Mouse (Mus musculus) hindbrain, postnatal 0 days (tissue): Measurements from ENCODE around the gene Ppp1r12b. TPM values are rescaled to one million over a fixed set of nuclear protein-coding genes. Genes with fewer than 3 reads are reported as not detected.

Source experiments
- ATAC-seq: fragments of 200-750 bp; cut with Nextera tagmentation; 2 replicates; pipeline ENCODE4 v1.8.0; 2017; ENCODE audit warnings: mild to moderate bottlenecking, moderate TSS enrichment, moderate library complexity
- DNase-seq: peaks from one replicate; pipeline ENCODE4 v3.0.0-alpha.2; 2015; ENCODE audit warnings: low spot score
- H3K27ac ChIP-seq: fragments of 300-500 bp; sonication (generic); 2 replicates; pipeline ENCODE4 v1.5.1; 2014; ENCODE audit warnings: mild to moderate bottlenecking
- H3K27me3 ChIP-seq: fragments of 300-500 bp; sonication (generic); 2 replicates; pipeline ENCODE4 v1.6.1; 2014; ENCODE audit warnings: low read length, mixed read lengths; ENCODE audit not compliant: insufficient read depth
- H3K36me3 ChIP-seq: fragments of 300-500 bp; sonication (generic); 2 replicates; pipeline ENCODE4 v1.6.1; 2014; ENCODE audit warnings: low read length, mixed read lengths; ENCODE audit not compliant: insufficient read depth
- H3K4me1 ChIP-seq: fragments of 300-500 bp; sonication (generic); 2 replicates; pipeline ENCODE4 v1.6.1; 2014; ENCODE audit warnings: antibody characterized with exemption, low read length, mixed read lengths; ENCODE audit not compliant: insufficient read depth
- H3K4me2 ChIP-seq: fragments of 300-500 bp; sonication (generic); 2 replicates; pipeline ENCODE4 v1.6.1; 2014; ENCODE audit warnings: low read depth, mild to moderate bottlenecking, low read length, moderate library complexity, mixed read lengths
- H3K4me3 ChIP-seq: fragments of 300-500 bp; sonication (generic); 2 replicates; pipeline ENCODE4 v1.5.1; 2014; ENCODE audit warnings: low read length
- H3K9ac ChIP-seq: fragments of 300-500 bp; sonication (generic); replicated peaks from 2 replicates; pipeline ENCODE4 v1.6.1; 2014; ENCODE audit warnings: mild to moderate bottlenecking, low read length, moderate library complexity, mixed read lengths
- H3K9me3 ChIP-seq: fragments of 300-500 bp; sonication (generic); 2 replicates; pipeline ENCODE4 v1.6.1; 2016; ENCODE audit warnings: low read length, mixed read lengths
- CTCF ChIP-seq: IDR thresholded peaks from 2 replicates; pipeline ENCODE4 v1.5.1; 2016; ENCODE audit warnings: antibody characterized with exemption, control low read depth, low read depth
- WGBS: fragments of 180-500 bp; shearing (Covaris S2); extraction: QIAGEN DNeasy Blood & Tissue Kit; methylation state at CpG from one replicate; pipeline ENCODE4 v1.1.7; 2014; 5-methylcytosine and 5-hydroxymethylcytosine counted together
- polyA plus RNA-seq: library from polyadenylated mRNA; unstranded; fragments of >200 nt; fragmentation: Nextera tagmentation; extraction: Ambion mirVana; gene quantifications from 2 replicates; pipeline ENCODE4 v1.2.1, GENCODE M21; 2015
- total RNA-seq: library from RNA; depleted of rRNA; stranded (reverse); fragments of >200 nt; gene quantifications from 2 replicates; pipeline ENCODE4 v1.2.3, GENCODE M21; 2014

The Ppp1r12b gene
- total and polyA plus RNA-seq, 2 experiments from 2014 or later: 12.9 to 26.6 TPM

GRCm38 (mm10) chr1:134965430-134965829 lies 9.7 kb upstream of the Ppp1r12b start:
- Histone ChIP-seq H3K9me3 (no peaks in the 10 kb centered on the region), H3K27me3 (no peaks in the 10 kb centered on the region), H3K4me2 (no peak overlapping the region), H3K27ac (no peak overlapping the region), H3K4me3 (no peak overlapping the region), H3K4me1 (no peaks in the 10 kb centered on the region), H3K36me3 (no peaks in the 10 kb centered on the region), H3K9ac (no peak overlapping the region)
- WGBS: 93% methylated on average over 2 of the region's 2 CpGs
- DNase-seq: no peak
- no peak for ATAC-seq
- no peak for TF ChIP-seq CTCF

- H3K9me3 ChIP-seq: no peaks in the 10 kb centered on the region
- 2% methylated on average over 11 of the region's 11 CpGs for WGBS
- no peak for ATAC-seq
- H3K4me1 ChIP-seq: no peaks in the 10 kb centered on the region
- no peak overlapping the region for H3K27ac ChIP-seq
- H3K4me3 ChIP-seq: peak overlapping the region; percentile 72
- no peaks in the 10 kb centered on the region for H3K36me3 ChIP-seq
- peak; percentile 24 for DNase-seq
- no peaks in the 10 kb centered on the region for H3K27me3 ChIP-seq
- peak overlapping the region; percentile 51 for H3K9ac ChIP-seq
- peak overlapping the region; percentile 84 for H3K4me2 ChIP-seq
- TF ChIP-seq CTCF: peak; percentile 44
These were observed 7.1 kb upstream of the Ppp1r12b start for GRCm38 (mm10) chr1:134962821-134963220.

- TF ChIP-seq CTCF: 0 out of 2 replicates have a peak, but pooled peaks have one; percentile 11
- no peaks in the 10 kb centered on the region for H3K9me3 ChIP-seq
- DNase-seq (peak; percentile 97), ATAC-seq (peak; percentile 100)
- H3K4me1 ChIP-seq: no peaks in the 10 kb centered on the region
- peak within 1 kb of the TSS; percentile 51 for H3K9ac ChIP-seq
- no peaks in the 10 kb centered on the region for H3K36me3 ChIP-seq
- H3K4me2 ChIP-seq: peak within 1 kb of the TSS; percentile 84
- H3K27ac ChIP-seq: no peak within 1 kb of the TSS
- WGBS: 3% methylated on average over 50 of the region's 50 CpGs
- H3K27me3 ChIP-seq: no peaks in the 10 kb centered on the region
- H3K4me3 ChIP-seq: peak within 1 kb of the TSS; percentile 72
These were observed 6.5 kb upstream of the Ppp1r12b start, which contains the start of gene Ube2t for GRCm38 (mm10) chr1:134962053-134962803. Gene Ube2t, plus strand, starts transcription at chr1:134962565.

GRCm38 (mm10) chr1:134960634-134961033 lies 4.9 kb upstream of the Ppp1r12b start:
- Histone ChIP-seq H3K9ac (no peak overlapping the region), H3K27me3 (no peaks in the 10 kb centered on the region), H3K4me2 (no peak overlapping the region), H3K4me1 (no peaks in the 10 kb centered on the region), H3K27ac (no peak overlapping the region), H3K4me3 (no peak overlapping the region), H3K9me3 (no peaks in the 10 kb centered on the region), H3K36me3 (no peaks in the 10 kb centered on the region)
- 68% methylated on average over 7 of the region's 7 CpGs for WGBS
- ATAC-seq (no peak), DNase-seq (peak; percentile 38)
- TF ChIP-seq CTCF: peak; percentile 56

- DNase-seq (peak; percentile 8), ATAC-seq (no peak)
- Histone ChIP-seq H3K9ac (peak overlapping the region; percentile 72), H3K27ac (peak overlapping the region; percentile 87), H3K4me2 (peak overlapping the region; percentile 76), H3K4me1 (no peaks in the 10 kb centered on the region), H3K9me3 (no peaks in the 10 kb centered on the region), H3K4me3 (peak overlapping the region; percentile 88), H3K27me3 (no peaks in the 10 kb centered on the region), H3K36me3 (no peaks in the 10 kb centered on the region)
- 3% methylated on average over 16 of the region's 16 CpGs for WGBS
- TF ChIP-seq CTCF: no peak
These were observed 599 bp downstream of the Ppp1r12b start for GRCm38 (mm10) chr1:134955050-134955636.

- DNase-seq: peak; percentile 21
These were observed 5.8 kb downstream of the Ppp1r12b start for GRCm38 (mm10) chr1:134949946-134950345.

More at GRCm38 (mm10) chr1:134949946-134950345, 5.8 kb downstream of the Ppp1r12b start:
- ATAC-seq: 0 out of 2 replicates have a peak, but pooled peaks have one; percentile 35
- Histone ChIP-seq H3K4me2 (no peak overlapping the region), H3K4me1 (no peaks in the 10 kb centered on the region), H3K36me3 (peaks cover 3% of the 10 kb centered on the region; the same call in 1 of the 2 replicates), H3K4me3 (no peak overlapping the region), H3K27me3 (no peaks in the 10 kb centered on the region), H3K27ac (no peak overlapping the region), H3K9ac (no peak overlapping the region), H3K9me3 (no peaks in the 10 kb centered on the region)
- no peak for TF ChIP-seq CTCF
- 66% methylated on average over 3 of the region's 3 CpGs for WGBS
